Mouse (Mus musculus) megakaryocyte, embryonic 14.5 days (primary cell): Measurements from ENCODE around the gene Slc35a2. TPM values are rescaled to one million over a fixed set of nuclear protein-coding genes. Genes with fewer than 3 reads are reported as not detected.

ENCODE experiments used
- H3K27me3 ChIP-seq: replicated peaks from 2 replicates; pipeline ENCODE3; 2012; ENCODE audit warnings: inconsistent platforms
- H3K36me3 ChIP-seq: replicated peaks from 2 replicates; pipeline ENCODE3; 2012; ENCODE audit warnings: low read length, inconsistent platforms, mixed read lengths
- H3K4me1 ChIP-seq: 2 replicates; pipeline ENCODE4 v1.6.1; 2012; ENCODE audit warnings: inconsistent platforms
- H3K4me3 ChIP-seq: replicated peaks from 2 replicates; pipeline ENCODE3; 2012; ENCODE audit warnings: moderate library complexity, mild to moderate bottlenecking, inconsistent platforms
- H3K9me3 ChIP-seq: 2 replicates; pipeline ENCODE4 v1.6.1; 2012; ENCODE audit warnings: inconsistent platforms
- FLI1 ChIP-seq: IDR thresholded peaks from 2 replicates; pipeline ENCODE4 v1.6.1; 2012; ENCODE audit warnings: low read length, inconsistent platforms, mixed read lengths
- GATA1 ChIP-seq: IDR thresholded peaks from 3 replicates; pipeline ENCODE4 v1.6.1; 2012; ENCODE audit warnings: mixed read lengths, low read length, inconsistent platforms, borderline replicate concordance
- polyA plus RNA-seq: library from polyadenylated mRNA; stranded (reverse); fragments of >175 nt; gene quantifications from 2 replicates; pipeline ENCODE4 v1.2.3, GENCODE M21; 2012; ENCODE audit warnings: low replicate concordance; ENCODE audit not compliant: insufficient read depth

Slc35a2 gene
- polyA plus RNA-seq, 1 experiment, result 99.5 TPM

DNA sequence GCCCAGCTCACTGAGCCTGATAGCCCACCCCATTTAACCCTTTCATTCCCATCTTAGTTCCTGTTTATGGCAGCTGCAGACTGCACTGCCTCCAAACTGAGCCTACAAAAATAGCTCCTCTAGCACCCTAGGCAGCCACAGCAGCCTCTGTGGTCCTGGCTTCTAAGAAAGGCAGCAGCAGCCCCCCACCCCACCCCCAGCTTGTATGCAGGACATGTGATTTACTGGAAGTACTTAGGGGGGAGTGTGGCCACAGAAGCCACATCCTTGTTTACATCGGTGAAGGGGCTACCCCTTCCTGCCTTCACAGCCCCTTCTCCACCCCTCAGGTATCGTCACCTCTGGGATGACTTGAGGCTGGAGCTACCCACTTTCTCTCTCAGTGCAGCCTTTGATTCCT is 18.5 kb upstream of the Slc35a2 start:
- Histone ChIP-seq H3K36me3 (peaks cover 47% of the 10 kb centered on the region), H3K9me3 (no peaks in the 10 kb centered on the region), H3K4me1 (peaks cover 78% of the 10 kb centered on the region), H3K4me3 (peak overlapping the region; percentile 69), H3K27me3 (no peaks in the 10 kb centered on the region)
- no peak for TF ChIP-seq FLI1
- no peak for TF ChIP-seq GATA1

DNA sequence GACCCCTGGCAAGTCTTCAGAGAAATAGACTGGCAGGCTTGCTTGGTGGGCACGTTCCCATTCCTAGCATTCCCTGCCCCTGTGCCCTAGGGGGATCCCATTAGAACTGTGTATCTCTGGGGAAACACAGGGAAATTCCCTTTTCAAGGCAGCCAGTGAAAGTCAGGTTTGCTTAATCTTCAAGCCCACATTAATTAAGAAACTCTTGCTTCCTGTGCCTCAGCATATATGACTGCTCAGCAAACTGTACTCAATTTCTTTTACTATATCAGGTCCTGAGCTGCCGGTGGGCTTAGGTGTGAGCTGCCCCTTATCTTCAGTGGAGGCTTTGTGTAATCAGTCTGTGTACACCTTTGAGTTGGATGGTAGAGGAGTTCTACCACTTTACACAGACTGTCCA is 18.0 kb upstream of the Slc35a2 start:
- Histone ChIP-seq H3K4me1 (peaks cover 74% of the 10 kb centered on the region), H3K36me3 (peaks cover 47% of the 10 kb centered on the region), H3K4me3 (peak overlapping the region; percentile 4), H3K9me3 (no peaks in the 10 kb centered on the region), H3K27me3 (no peaks in the 10 kb centered on the region)
- no peak for TF ChIP-seq FLI1
- no peak for TF ChIP-seq GATA1

DNA sequence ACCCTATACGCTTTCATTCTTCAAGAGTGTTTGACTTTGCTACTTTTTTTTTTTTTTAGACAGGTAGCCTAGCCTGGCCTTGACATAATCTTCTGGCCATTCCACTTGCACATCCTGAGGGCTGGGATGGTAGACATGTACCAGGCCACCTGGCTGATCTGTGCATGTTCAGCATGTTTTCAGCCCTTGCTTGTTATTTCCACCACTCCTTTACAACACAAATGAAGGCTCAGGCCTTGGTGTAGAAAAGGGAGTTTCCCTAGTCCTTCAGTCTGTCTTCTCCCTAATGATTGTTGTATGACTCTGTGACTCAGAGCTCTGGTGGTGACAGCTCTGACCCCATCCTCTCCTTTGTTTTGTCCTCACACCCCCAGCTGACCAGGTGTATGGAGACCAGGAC is 16.7 kb upstream of the Slc35a2 start:
- no peak for TF ChIP-seq GATA1
- TF ChIP-seq FLI1, result no peak
- H3K9me3 ChIP-seq, result no peaks in the 10 kb centered on the region
- H3K36me3 ChIP-seq, result peaks cover 52% of the 10 kb centered on the region
- no peak overlapping the region for H3K4me3 ChIP-seq
- no peaks in the 10 kb centered on the region for H3K27me3 ChIP-seq
- peaks cover 60% of the 10 kb centered on the region for H3K4me1 ChIP-seq

DNA sequence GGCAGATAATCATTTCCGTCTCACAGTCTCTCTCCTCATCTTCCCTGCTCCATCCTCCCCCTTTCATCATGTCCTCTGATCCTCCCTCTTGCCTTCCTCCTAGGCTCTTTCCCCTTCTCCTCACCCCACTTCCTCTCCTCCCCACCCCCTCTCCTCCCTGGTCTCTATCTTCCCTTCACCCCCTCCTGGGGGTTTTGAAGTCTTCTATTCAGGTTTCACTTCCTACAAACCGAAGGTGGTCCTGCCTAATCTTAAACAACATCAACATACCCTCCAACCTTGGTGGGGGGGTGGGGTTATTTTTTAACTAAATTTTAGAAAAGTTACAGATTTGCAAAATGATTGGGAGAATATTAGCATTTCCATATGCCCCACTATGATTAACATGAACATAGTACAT is 15.3 kb upstream of the Slc35a2 start:
- H3K4me3 ChIP-seq, result no peak overlapping the region
- H3K4me1 ChIP-seq, result peaks cover 59% of the 10 kb centered on the region
- no peaks in the 10 kb centered on the region for H3K27me3 ChIP-seq
- H3K36me3 ChIP-seq, result peaks cover 66% of the 10 kb centered on the region
- no peak for TF ChIP-seq FLI1
- TF ChIP-seq GATA1, result no peak
- no peaks in the 10 kb centered on the region for H3K9me3 ChIP-seq

DNA sequence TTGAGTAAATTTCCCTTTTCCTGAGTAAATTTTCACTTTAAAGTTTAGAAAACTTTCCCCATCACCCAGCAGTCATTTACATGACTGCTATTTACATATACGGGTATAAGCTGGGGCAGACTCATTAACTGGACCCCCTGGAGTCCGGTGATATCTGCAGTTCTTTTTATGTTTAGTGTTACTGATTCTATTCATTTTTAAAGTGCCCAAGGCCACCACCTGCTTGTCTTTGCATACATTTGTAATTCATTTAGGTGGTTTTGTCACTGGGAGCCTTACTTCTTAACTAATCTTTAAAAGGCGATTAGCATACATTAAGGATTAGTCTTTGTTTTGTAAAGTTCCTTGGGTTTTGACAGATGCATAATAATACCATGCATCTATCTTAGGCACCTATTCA is 14.0 kb upstream of the Slc35a2 start:
- Histone ChIP-seq H3K4me1 (peaks cover 52% of the 10 kb centered on the region), H3K36me3 (peaks cover 79% of the 10 kb centered on the region), H3K27me3 (no peaks in the 10 kb centered on the region), H3K4me3 (no peak overlapping the region), H3K9me3 (no peaks in the 10 kb centered on the region)
- TF ChIP-seq FLI1 (no peak), GATA1 (no peak)

DNA sequence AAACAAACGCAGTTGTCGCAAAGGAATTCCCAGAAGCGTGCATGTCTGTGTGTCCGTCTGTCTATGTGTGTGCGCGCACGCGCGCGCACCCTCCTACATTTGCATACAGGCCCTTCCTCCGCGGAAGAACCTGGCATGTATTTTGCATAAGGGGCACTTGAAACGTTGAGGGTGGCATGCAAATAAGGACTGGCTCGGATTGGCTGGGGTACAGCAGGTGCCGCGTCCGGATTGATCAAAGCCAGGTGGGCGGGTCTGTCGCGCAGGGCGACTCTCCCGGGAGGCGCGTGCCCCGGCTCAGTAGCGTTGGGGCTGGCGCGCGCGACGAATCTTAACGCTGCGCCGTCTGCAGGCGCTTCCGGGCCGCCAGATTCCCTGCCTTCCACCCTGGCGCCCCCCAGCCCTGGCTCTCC is 5.8 kb upstream of the Slc35a2 start, which contains the start of gene Pim2:
Gene Pim2, plus strand, starts transcription at position 256 of the 413 bp plus-strand sequence.
- Histone ChIP-seq H3K4me3 (peak within 1 kb of the TSS; percentile 95), H3K4me1 (peaks cover 32% of the 10 kb centered on the region), H3K9me3 (0 out of 2 replicates have a peak, but pooled peaks cover 6% of the 10 kb centered on the region), H3K36me3 (peaks cover 52% of the 10 kb centered on the region), H3K27me3 (no peaks in the 10 kb centered on the region)
- TF ChIP-seq FLI1, result no peak
- TF ChIP-seq GATA1, result no peak

DNA sequence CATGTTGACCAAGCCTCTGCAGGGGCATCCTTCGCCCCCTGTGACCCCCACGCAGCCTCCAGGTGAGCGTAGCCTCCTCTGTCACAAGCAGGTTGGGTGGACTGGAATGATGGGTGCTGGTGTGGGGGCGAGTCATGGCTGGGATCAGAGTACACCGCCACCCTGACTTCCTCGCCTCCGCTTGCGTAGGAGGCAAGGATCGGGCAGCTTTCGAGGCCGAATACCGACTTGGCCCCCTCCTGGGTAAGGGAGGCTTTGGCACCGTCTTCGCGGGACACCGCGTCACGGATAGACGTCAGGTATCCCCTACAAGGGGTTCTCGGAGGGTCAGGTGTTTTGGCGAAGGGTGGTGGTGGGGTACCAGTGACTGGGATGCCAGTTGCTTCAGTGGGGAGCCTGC is 5.3 kb upstream of the Slc35a2 start:
- Histone ChIP-seq H3K36me3 (peaks cover 47% of the 10 kb centered on the region), H3K4me1 (peaks cover 27% of the 10 kb centered on the region), H3K27me3 (no peaks in the 10 kb centered on the region), H3K9me3 (0 out of 2 replicates have a peak, but pooled peaks cover 6% of the 10 kb centered on the region), H3K4me3 (peak overlapping the region; percentile 95)
- TF ChIP-seq GATA1, result no peak
- TF ChIP-seq FLI1, result no peak

DNA sequence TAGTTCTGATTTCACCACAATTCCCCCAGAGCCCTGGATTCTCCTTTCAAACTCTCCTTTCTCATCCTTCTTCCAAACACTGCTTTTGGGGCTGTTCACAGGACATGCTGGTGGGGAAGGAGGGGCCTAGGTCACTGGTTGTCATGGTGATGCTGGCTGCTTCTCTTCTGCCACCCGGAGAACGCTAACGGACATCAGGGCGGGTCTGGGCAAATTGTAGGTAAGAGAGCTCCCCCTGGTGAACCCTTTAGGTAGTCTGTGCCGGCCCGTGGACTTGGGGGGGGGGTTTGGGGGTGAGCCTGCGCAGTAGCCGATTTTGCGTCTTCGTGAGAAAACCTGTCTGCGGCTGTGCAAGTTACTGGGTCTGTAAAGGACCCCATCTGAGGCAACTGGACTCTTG is 4.0 kb upstream of the Slc35a2 start:
- no peaks in the 10 kb centered on the region for H3K27me3 ChIP-seq
- 0 out of 2 replicates have a peak, but pooled peaks cover 6% of the 10 kb centered on the region for H3K9me3 ChIP-seq
- no peak for TF ChIP-seq GATA1
- no peak for TF ChIP-seq FLI1
- peaks cover 34% of the 10 kb centered on the region for H3K36me3 ChIP-seq
- H3K4me3 ChIP-seq, result peak overlapping the region; percentile 95
- H3K4me1 ChIP-seq, result peaks cover 25% of the 10 kb centered on the region

DNA sequence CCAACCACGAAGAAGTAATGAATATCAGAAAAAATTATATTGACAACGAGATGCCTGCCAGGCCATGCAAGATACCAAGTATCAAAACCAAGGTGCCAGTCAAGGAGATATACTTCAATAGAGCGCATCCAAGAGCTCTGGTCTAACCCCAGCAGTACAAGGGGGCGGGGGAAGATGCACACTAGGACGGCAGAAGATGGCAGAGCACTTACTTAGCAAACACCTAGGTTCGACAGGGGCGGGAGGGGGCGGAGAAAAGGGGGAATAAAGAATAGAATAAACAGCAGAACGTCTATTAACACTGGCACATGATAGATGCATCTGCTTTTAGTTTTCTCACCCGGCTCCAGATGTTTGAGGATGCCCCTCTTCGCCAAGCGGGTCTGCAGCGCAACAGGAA is 14.4 kb downstream of the Slc35a2 start:
- Histone ChIP-seq H3K9me3 (0 out of 2 replicates have a peak, but pooled peaks cover 3% of the 10 kb centered on the region), H3K36me3 (peaks cover 47% of the 10 kb centered on the region), H3K4me1 (peaks cover 17% of the 10 kb centered on the region; the same call in 1 of the 2 replicates), H3K4me3 (peak overlapping the region; percentile 96), H3K27me3 (no peaks in the 10 kb centered on the region)
- TF ChIP-seq FLI1, result no peak
- no peak for TF ChIP-seq GATA1

DNA sequence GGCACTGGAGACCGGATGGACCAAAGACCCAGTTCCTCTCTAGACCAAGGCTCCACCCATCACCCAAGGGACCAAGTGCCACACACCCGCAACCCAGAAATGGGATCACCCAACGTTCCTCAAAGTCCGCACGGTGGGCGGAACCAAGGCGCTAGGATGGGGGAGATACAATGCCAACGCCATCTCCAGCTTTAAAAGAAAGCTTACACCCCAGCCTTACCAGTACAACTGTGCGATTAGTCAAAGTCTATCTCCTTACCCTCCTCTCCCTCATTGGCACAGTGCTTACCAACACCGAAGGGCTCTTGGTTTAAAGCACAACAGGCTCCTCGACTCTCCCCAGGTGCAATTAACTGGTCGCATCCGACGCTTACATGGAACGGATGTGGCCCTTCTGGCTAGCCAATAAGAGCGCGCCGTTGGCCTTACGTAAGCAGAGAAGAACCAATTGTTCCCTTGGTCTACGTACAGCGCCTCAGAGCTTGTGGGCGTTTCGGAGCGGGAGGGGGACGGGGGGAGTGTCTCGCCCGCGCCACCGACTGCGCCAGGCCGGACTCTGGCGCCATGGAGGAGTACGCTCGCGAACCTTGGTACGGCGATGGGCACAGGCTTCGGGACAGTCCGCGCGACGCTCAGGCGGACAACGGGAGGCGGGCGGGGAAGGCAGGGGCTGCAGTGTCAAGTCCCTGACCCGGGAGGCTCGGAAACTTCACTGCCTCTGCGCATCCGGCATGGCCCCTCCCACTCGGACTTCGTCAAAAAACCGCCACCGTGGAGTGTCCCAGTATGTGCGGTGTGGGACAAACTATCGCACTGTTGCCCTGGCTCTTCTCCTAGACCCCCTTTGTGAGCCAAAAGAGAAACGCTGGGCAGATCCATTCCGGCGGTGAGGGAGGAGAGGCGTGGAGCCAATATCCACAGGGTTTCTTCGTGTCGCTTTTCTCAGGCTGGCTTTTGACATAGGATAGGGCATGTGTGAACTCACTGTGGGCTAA is 15.3 kb downstream of the Slc35a2 start, which contains the start of the genes Pqbp1 and Timm17b:
Gene Pqbp1, minus strand, starts transcription at position 390 of the 995 bp plus-strand sequence.
Gene Timm17b, plus strand, starts transcription at position 478 of the 995 bp plus-strand sequence.
- Histone ChIP-seq H3K9me3 (0 out of 2 replicates have a peak, but pooled peaks cover 3% of the 10 kb centered on the region), H3K27me3 (no peaks in the 10 kb centered on the region), H3K36me3 (peaks cover 45% of the 10 kb centered on the region), H3K4me3 (peak within 1 kb of the TSS; percentile 96), H3K4me1 (peaks cover 17% of the 10 kb centered on the region; the same call in 1 of the 2 replicates)
- no peak for TF ChIP-seq GATA1
